Mouse (Mus musculus): ENCODE measurements around the gene Ube3b. TPM values are rescaled to one million over a fixed set of nuclear protein-coding genes. Genes with fewer than 3 reads are reported as not detected.

Gene Ube3b
- polyA plus RNA-seq, 1 experiment from 2014 or later, result 44.2 TPM

GRCm38 (mm10) chr5:114412361-114412998 is 32.1 kb downstream of the Ube3b start:
- Histone ChIP-seq H3K4me2 (ENCODE audit: low read depth, low read length) (no peak overlapping the region), H3K9ac (ENCODE audit: low read length) (no peak overlapping the region), H3K4me3 (ENCODE audit: low read length) (no peak overlapping the region), H3K27me3 (ENCODE audit: control insufficient read depth, insufficient read depth, low read length) (no peaks in the 10 kb centered on the region), H3K4me1 (ENCODE audit: control insufficient read depth, insufficient read depth, low read length) (peaks cover 13% of the 10 kb centered on the region), H3K9me3 (replicated peaks; ENCODE audit: control insufficient read depth, low read length) (no peaks in the 10 kb centered on the region), H3K27ac (ENCODE audit: low read length) (peak overlapping the region; percentile 13; the same call in 1 of the 2 replicates), H3K36me3 (ENCODE audit: control insufficient read depth, insufficient read depth) (peaks cover 86% of the 10 kb centered on the region)
- no peak for ATAC-seq (replicated peaks; ENCODE audit: extremely low read depth, insufficient read depth, low FRiP score)
- WGBS, result 59% methylated on average over 23 of the region's 23 CpGs

DNA sequence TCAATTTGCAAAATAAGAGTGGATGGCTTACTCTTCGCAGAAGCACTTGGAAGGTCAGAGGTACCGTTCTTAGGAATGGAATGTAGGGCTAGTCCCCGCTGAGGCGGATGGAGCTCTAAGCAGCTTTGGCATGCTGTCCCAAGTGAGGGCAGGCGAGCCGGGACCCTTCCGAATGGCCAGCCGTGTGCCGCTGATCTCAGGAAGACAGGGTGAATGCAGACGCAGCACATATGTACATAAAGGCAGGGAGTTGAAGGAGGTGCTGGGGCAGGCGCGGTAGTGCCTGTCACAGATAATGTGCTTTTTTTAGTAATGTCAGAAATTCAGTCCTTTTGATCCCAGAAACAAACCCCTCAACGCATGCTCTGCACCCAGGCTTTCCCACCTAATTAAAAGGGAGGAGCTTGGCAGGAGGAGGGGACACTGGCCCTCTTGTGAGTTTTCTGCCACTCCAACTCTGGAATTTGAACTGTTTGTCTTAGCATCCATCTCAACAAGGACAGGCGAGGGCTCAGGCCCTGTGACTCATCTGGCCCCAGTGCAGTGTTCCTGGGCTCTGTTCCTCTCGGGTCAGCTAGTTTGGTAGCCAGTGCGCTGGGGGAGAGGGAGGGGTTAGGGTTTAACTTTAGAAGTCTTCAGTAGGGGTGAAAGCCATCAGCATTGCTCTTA is 32.8 kb downstream of the Ube3b start:
- H3K4me2 ChIP-seq (ENCODE audit: low read depth, low read length), result no peak overlapping the region
- H3K4me1 ChIP-seq (ENCODE audit: control insufficient read depth, insufficient read depth, low read length), result peaks cover 13% of the 10 kb centered on the region
- no peak overlapping the region for H3K9ac ChIP-seq (ENCODE audit: low read length)
- 41% methylated on average over 16 of the region's 16 CpGs for WGBS
- H3K4me3 ChIP-seq (ENCODE audit: low read length), result no peak overlapping the region
- H3K27ac ChIP-seq (ENCODE audit: low read length), result peak overlapping the region; percentile 43; the same call in 1 of the 2 replicates
- peaks cover 82% of the 10 kb centered on the region for H3K36me3 ChIP-seq (ENCODE audit: control insufficient read depth, insufficient read depth)
- H3K9me3 ChIP-seq (replicated peaks; ENCODE audit: control insufficient read depth, low read length), result no peaks in the 10 kb centered on the region
- peak; percentile 54; the same call in 1 of the 2 replicates for ATAC-seq (replicated peaks; ENCODE audit: extremely low read depth, insufficient read depth, low FRiP score)
- no peaks in the 10 kb centered on the region for H3K27me3 ChIP-seq (ENCODE audit: control insufficient read depth, insufficient read depth, low read length)

DNA sequence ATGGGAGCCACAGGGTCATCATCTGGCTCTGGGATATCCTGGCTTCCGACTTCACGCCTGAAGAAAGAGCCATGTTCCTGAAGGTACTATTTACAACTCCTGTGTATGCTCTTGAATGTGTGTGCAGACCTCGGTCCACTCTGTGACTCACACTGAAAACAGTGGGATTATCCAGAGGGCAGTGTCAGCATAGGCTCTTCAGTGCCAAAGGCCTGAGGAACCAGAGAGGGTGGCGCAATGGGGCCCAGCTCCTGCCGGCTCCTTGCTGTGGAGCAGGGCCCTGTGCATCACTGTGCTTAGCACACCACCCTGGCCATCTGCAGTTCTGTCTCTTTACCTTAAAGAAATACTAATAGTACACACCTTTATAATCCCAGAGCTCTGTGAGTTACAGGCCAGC is 35.2 kb downstream of the Ube3b start:
- 94% methylated on average over 5 of the region's 5 CpGs for WGBS
- Histone ChIP-seq H3K9ac (ENCODE audit: low read length) (no peak overlapping the region), H3K4me1 (ENCODE audit: control insufficient read depth, insufficient read depth, low read length) (peaks cover 13% of the 10 kb centered on the region), H3K9me3 (replicated peaks; ENCODE audit: control insufficient read depth, low read length) (no peaks in the 10 kb centered on the region), H3K4me3 (ENCODE audit: low read length) (no peak overlapping the region), H3K27me3 (ENCODE audit: control insufficient read depth, insufficient read depth, low read length) (no peaks in the 10 kb centered on the region), H3K27ac (ENCODE audit: low read length) (no peak overlapping the region), H3K36me3 (ENCODE audit: control insufficient read depth, insufficient read depth) (peaks cover 81% of the 10 kb centered on the region), H3K4me2 (ENCODE audit: low read depth, low read length) (no peak overlapping the region)
- ATAC-seq (replicated peaks; ENCODE audit: extremely low read depth, insufficient read depth, low FRiP score), result no peak

DNA sequence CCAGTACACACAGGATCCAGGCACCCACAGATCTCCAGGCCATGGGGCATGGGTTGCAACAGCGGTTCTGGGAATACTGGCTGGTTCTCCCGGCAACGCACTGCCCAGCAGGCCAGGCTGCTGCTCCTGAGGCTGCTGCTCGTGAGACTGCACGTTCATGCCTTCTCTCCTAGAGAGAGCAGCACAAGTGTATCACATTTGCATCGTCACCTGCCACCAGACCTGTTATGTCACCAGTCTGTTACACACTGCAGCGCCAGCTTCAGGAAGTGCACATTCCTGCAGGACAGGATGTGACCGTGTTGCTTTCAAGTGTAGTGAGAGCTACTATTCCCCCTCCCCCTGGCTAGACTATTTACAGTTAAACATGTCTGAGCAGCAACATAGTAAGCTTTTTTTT is 36.4 kb downstream of the Ube3b start:
- no peak for ATAC-seq (replicated peaks; ENCODE audit: extremely low read depth, insufficient read depth, low FRiP score)
- WGBS, result 48% methylated on average over 8 of the region's 8 CpGs
- H3K27me3 ChIP-seq (ENCODE audit: control insufficient read depth, insufficient read depth, low read length), result no peaks in the 10 kb centered on the region
- H3K9me3 ChIP-seq (replicated peaks; ENCODE audit: control insufficient read depth, low read length), result no peaks in the 10 kb centered on the region
- H3K36me3 ChIP-seq (ENCODE audit: control insufficient read depth, insufficient read depth), result peaks cover 72% of the 10 kb centered on the region
- no peak overlapping the region for H3K4me2 ChIP-seq (ENCODE audit: low read depth, low read length)
- no peak overlapping the region for H3K9ac ChIP-seq (ENCODE audit: low read length)
- peaks cover 13% of the 10 kb centered on the region for H3K4me1 ChIP-seq (ENCODE audit: control insufficient read depth, insufficient read depth, low read length)
- H3K27ac ChIP-seq (ENCODE audit: low read length), result no peak overlapping the region
- H3K4me3 ChIP-seq (ENCODE audit: low read length), result no peak overlapping the region

- no peak overlapping the region for H3K27ac ChIP-seq (ENCODE audit: low read length)
- H3K36me3 ChIP-seq (ENCODE audit: control insufficient read depth, insufficient read depth), result peaks cover 57% of the 10 kb centered on the region
- H3K4me3 ChIP-seq (ENCODE audit: low read length), result no peak overlapping the region
- H3K4me1 ChIP-seq (ENCODE audit: control insufficient read depth, insufficient read depth, low read length), result peaks cover 3% of the 10 kb centered on the region
- H3K27me3 ChIP-seq (ENCODE audit: control insufficient read depth, insufficient read depth, low read length), result no peaks in the 10 kb centered on the region
- no peak; the same call in 1 of the 2 replicates for ATAC-seq (replicated peaks; ENCODE audit: extremely low read depth, insufficient read depth, low FRiP score)
- no peak overlapping the region for H3K9ac ChIP-seq (ENCODE audit: low read length)
- H3K9me3 ChIP-seq (replicated peaks; ENCODE audit: control insufficient read depth, low read length), result no peaks in the 10 kb centered on the region
- H3K4me2 ChIP-seq (ENCODE audit: low read depth, low read length), result no peak overlapping the region
- WGBS, result 83% methylated on average over 8 of the region's 8 CpGs
Observed at GRCm38 (mm10) chr5:114418541-114418940, 38.1 kb downstream of the Ube3b start.

GRCm38 (mm10) chr5:114421561-114422298 is 41.3 kb downstream of the Ube3b start:
- Histone ChIP-seq H3K27ac (ENCODE audit: low read length) (no peak overlapping the region), H3K9ac (ENCODE audit: low read length) (no peak overlapping the region), H3K4me1 (ENCODE audit: control insufficient read depth, insufficient read depth, low read length) (no peaks in the 10 kb centered on the region), H3K4me3 (ENCODE audit: low read length) (no peak overlapping the region), H3K9me3 (replicated peaks; ENCODE audit: control insufficient read depth, low read length) (no peaks in the 10 kb centered on the region), H3K4me2 (ENCODE audit: low read depth, low read length) (no peak overlapping the region), H3K27me3 (ENCODE audit: control insufficient read depth, insufficient read depth, low read length) (no peaks in the 10 kb centered on the region), H3K36me3 (ENCODE audit: control insufficient read depth, insufficient read depth) (peaks cover 34% of the 10 kb centered on the region)
- WGBS, result 52% methylated on average over 11 of the region's 11 CpGs
- ATAC-seq (replicated peaks; ENCODE audit: extremely low read depth, insufficient read depth, low FRiP score), result no peak

GRCm38 (mm10) chr5:114422591-114422990 is 42.2 kb downstream of the Ube3b start:
- no peak overlapping the region for H3K9ac ChIP-seq (ENCODE audit: low read length)
- WGBS, result 15% methylated on average over 5 of the region's 5 CpGs
- H3K27ac ChIP-seq (ENCODE audit: low read length), result no peak overlapping the region
- no peaks in the 10 kb centered on the region for H3K4me1 ChIP-seq (ENCODE audit: control insufficient read depth, insufficient read depth, low read length)
- no peak overlapping the region for H3K4me2 ChIP-seq (ENCODE audit: low read depth, low read length)
- peaks cover 26% of the 10 kb centered on the region for H3K36me3 ChIP-seq (ENCODE audit: control insufficient read depth, insufficient read depth)
- H3K9me3 ChIP-seq (replicated peaks; ENCODE audit: control insufficient read depth, low read length), result no peaks in the 10 kb centered on the region
- no peaks in the 10 kb centered on the region for H3K27me3 ChIP-seq (ENCODE audit: control insufficient read depth, insufficient read depth, low read length)
- H3K4me3 ChIP-seq (ENCODE audit: low read length), result no peak overlapping the region
- no peak for ATAC-seq (replicated peaks; ENCODE audit: extremely low read depth, insufficient read depth, low FRiP score)

- no peak overlapping the region for H3K4me3 ChIP-seq (ENCODE audit: low read length)
- H3K4me2 ChIP-seq (ENCODE audit: low read depth, low read length), result no peak overlapping the region
- H3K4me1 ChIP-seq (ENCODE audit: control insufficient read depth, insufficient read depth, low read length), result no peaks in the 10 kb centered on the region
- ATAC-seq (replicated peaks; ENCODE audit: extremely low read depth, insufficient read depth, low FRiP score), result no peak
- H3K9me3 ChIP-seq (replicated peaks; ENCODE audit: control insufficient read depth, low read length), result no peaks in the 10 kb centered on the region
- no peaks in the 10 kb centered on the region for H3K27me3 ChIP-seq (ENCODE audit: control insufficient read depth, insufficient read depth, low read length)
- 79% methylated on average over 5 of the region's 5 CpGs for WGBS
- H3K36me3 ChIP-seq (ENCODE audit: control insufficient read depth, insufficient read depth), result peaks cover 17% of the 10 kb centered on the region
- no peak overlapping the region for H3K9ac ChIP-seq (ENCODE audit: low read length)
- H3K27ac ChIP-seq (ENCODE audit: low read length), result no peak overlapping the region
Observed at GRCm38 (mm10) chr5:114423961-114424360, 43.6 kb downstream of the Ube3b start.

DNA sequence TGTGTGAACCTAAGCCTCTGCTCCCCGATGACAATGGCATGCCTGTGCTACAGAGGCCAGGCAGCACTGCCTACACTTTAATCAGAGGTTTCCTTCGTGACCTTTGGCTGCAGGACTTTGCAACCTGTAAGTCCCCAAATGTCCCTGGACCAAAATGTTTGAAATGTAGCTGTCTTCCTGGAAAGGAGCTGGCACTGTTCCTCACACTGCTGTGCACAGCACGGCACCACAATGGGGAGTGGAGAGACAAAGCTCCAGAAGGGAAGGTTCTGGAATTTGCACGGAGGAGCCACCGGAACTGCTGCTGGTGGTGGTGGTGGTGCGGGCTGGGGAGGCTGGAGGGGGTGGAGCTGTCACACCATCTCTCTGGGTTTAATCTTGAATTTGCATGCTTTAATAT is 46.3 kb downstream of the Ube3b start:
- no peaks in the 10 kb centered on the region for H3K9me3 ChIP-seq (replicated peaks; ENCODE audit: control insufficient read depth, low read length)
- no peak overlapping the region for H3K4me3 ChIP-seq (ENCODE audit: low read length)
- H3K9ac ChIP-seq (ENCODE audit: low read length), result no peak overlapping the region
- no peak overlapping the region for H3K4me2 ChIP-seq (ENCODE audit: low read depth, low read length)
- H3K27me3 ChIP-seq (ENCODE audit: control insufficient read depth, insufficient read depth, low read length), result no peaks in the 10 kb centered on the region
- ATAC-seq (replicated peaks; ENCODE audit: extremely low read depth, insufficient read depth, low FRiP score), result no peak
- no peaks in the 10 kb centered on the region for H3K36me3 ChIP-seq (ENCODE audit: control insufficient read depth, insufficient read depth)
- 71% methylated on average over 6 of the region's 6 CpGs for WGBS
- H3K4me1 ChIP-seq (ENCODE audit: control insufficient read depth, insufficient read depth, low read length), result no peaks in the 10 kb centered on the region
- no peak overlapping the region for H3K27ac ChIP-seq (ENCODE audit: low read length)

Data from heart, embryonic 16.5 days (tissue).